Mouse (Mus musculus) MEL (cell line): ENCODE data around the gene Angpt4. TPM values are rescaled to one million over a fixed set of nuclear protein-coding genes. Genes with fewer than 3 reads are reported as not detected.

Experiments used
- DNase-seq: peaks from one replicate; pipeline ENCODE4 v3.0.0; 2011; ENCODE audit warnings: low read depth, low spot score
- H3K27ac ChIP-seq: 2 replicates; pipeline ENCODE4 v1.5.1; 2012; ENCODE audit warnings: low read depth, mild to moderate bottlenecking, control low read depth, low read length, moderate library complexity; ENCODE audit not compliant: control insufficient read depth
- H3K27me3 ChIP-seq, 2 experiments: fragments of 150-350 bp in 1 of 2; sonication (generic) in 1 of 2; 2 replicates each; pipeline ENCODE4 v1.6.1; 2012; ENCODE audit warnings: low read length in 2 of 2, mild to moderate bottlenecking in 2 of 2, improper control_type of control experiment in 1 of 2, moderate library complexity in 1 of 2; ENCODE audit not compliant: insufficient read depth in 2 of 2, control insufficient read depth in 1 of 2
- H3K36me3 ChIP-seq, 2 experiments: 2 replicates each; pipeline ENCODE4 v1.6.1; 2012 to 2014; ENCODE audit warnings: low read length in 2 of 2, improper control_type of control experiment in 1 of 2, inconsistent platforms in 1 of 2, mild to moderate bottlenecking in 1 of 2; ENCODE audit not compliant: insufficient read depth in 2 of 2, control insufficient read depth in 1 of 2
- H3K4me1 ChIP-seq, 2 experiments: fragments of 150-350 bp in 1 of 2; sonication (generic) in 1 of 2; 2 replicates each; pipeline ENCODE4 v1.6.1; 2012; ENCODE audit warnings: low read length in 2 of 2, improper control_type of control experiment in 1 of 2, mild to moderate bottlenecking in 1 of 2; ENCODE audit not compliant: insufficient read depth in 2 of 2, control insufficient read depth in 1 of 2
- H3K4me3 ChIP-seq, 2 experiments: fragments of 150-350 bp in 1 of 2; sonication (generic) in 1 of 2; 2 replicates each; pipeline ENCODE4 v1.5.1; 2012; ENCODE audit warnings: low read depth in 2 of 2, low read length in 2 of 2, mild to moderate bottlenecking in 2 of 2, moderate library complexity in 2 of 2, control low read depth in 1 of 2, improper control_type of control experiment in 1 of 2; ENCODE audit not compliant: control insufficient read depth in 1 of 2, insufficient read depth in 1 of 2
- H3K79me2 ChIP-seq: 2 replicates; pipeline ENCODE4 v1.6.1; 2012; ENCODE audit warnings: mild to moderate bottlenecking, low read length, moderate library complexity; ENCODE audit not compliant: control insufficient read depth, poor library complexity, insufficient read depth
- H3K9ac ChIP-seq: 2 replicates; pipeline ENCODE4 v1.6.1; 2012; ENCODE audit warnings: low read depth, mild to moderate bottlenecking, control low read depth, low read length, moderate library complexity; ENCODE audit not compliant: control insufficient read depth, poor library complexity, severe bottlenecking
- H3K9me3 ChIP-seq: fragments of 150-350 bp; sonication (generic); replicated peaks from 2 replicates; pipeline ENCODE4 v1.6.1; 2012; ENCODE audit warnings: mild to moderate bottlenecking, low read length, improper control_type of control experiment, moderate library complexity; ENCODE audit not compliant: insufficient read depth
- BHLHE40 ChIP-seq: IDR thresholded peaks from 2 replicates; pipeline ENCODE4 v1.6.1; 2012; ENCODE audit warnings: low read depth, mild to moderate bottlenecking, inconsistent platforms, low read length, improper control_type of control experiment, borderline replicate concordance
- CHD1 ChIP-seq: IDR thresholded peaks from 2 replicates; pipeline ENCODE4 v1.6.1; 2012; ENCODE audit warnings: low read depth, mild to moderate bottlenecking, inconsistent platforms, low read length, improper control_type of control experiment
- CTCF ChIP-seq, 3 experiments: IDR thresholded peaks in 2 of 3; conservative IDR thresholded peaks in 1 of 3; 2 replicates each; pipeline ENCODE4 v1.5.1; 2011 to 2012; ENCODE audit warnings: low read length in 3 of 3, low read depth in 2 of 3, mild to moderate bottlenecking in 2 of 3, improper control_type of control experiment in 1 of 3, inconsistent platforms in 1 of 3, mixed read lengths in 1 of 3, moderate library complexity in 1 of 3; ENCODE audit not compliant: control insufficient read depth in 1 of 3, insufficient read depth in 1 of 3, poor library complexity in 1 of 3, severe bottlenecking in 1 of 3
- ELF1 ChIP-seq: IDR thresholded peaks from 2 replicates; pipeline ENCODE4 v1.6.1; 2014; ENCODE audit warnings: low read depth, mild to moderate bottlenecking, inconsistent platforms, low read length, improper control_type of control experiment, moderate library complexity
- GABPA ChIP-seq: IDR thresholded peaks from 2 replicates; pipeline ENCODE4 v1.6.1; 2012; ENCODE audit warnings: low read depth, mild to moderate bottlenecking, inconsistent platforms, low read length, improper control_type of control experiment, moderate library complexity
- HCFC1 ChIP-seq: IDR thresholded peaks from 2 replicates; pipeline ENCODE4 v1.6.1; 2012; ENCODE audit warnings: low read depth, mild to moderate bottlenecking, inconsistent platforms, low read length, improper control_type of control experiment, moderate library complexity
- KAT2A ChIP-seq: conservative IDR thresholded peaks from 2 replicates; pipeline ENCODE4 v1.6.1; 2012; ENCODE audit warnings: low read depth, low read length, improper control_type of control experiment, inconsistent platforms
- MAZ ChIP-seq: IDR thresholded peaks from 2 replicates; pipeline ENCODE4 v1.6.1; 2012; ENCODE audit warnings: low read depth, mild to moderate bottlenecking, inconsistent platforms, low read length, improper control_type of control experiment
- MYC ChIP-seq: IDR thresholded peaks from 2 replicates; pipeline ENCODE4 v1.6.1; 2011; ENCODE audit warnings: low read depth, mild to moderate bottlenecking, low read length, improper control_type of control experiment, moderate library complexity
- NELFE ChIP-seq: IDR thresholded peaks from 2 replicates; pipeline ENCODE4 v1.6.1; 2011; ENCODE audit warnings: low read depth, low read length, improper control_type of control experiment
- NRF1 ChIP-seq: IDR thresholded peaks from 2 replicates; pipeline ENCODE4 v1.6.1; 2014; ENCODE audit warnings: low read depth, mild to moderate bottlenecking, inconsistent platforms, low read length, improper control_type of control experiment, moderate library complexity; ENCODE audit not compliant: poor library complexity, insufficient read depth, severe bottlenecking
- POLR2A ChIP-seq, 2 experiments: IDR thresholded peaks; 2 replicates each; pipeline ENCODE4 v1.6.1; 2011 to 2012; ENCODE audit warnings: low read length in 2 of 2, mild to moderate bottlenecking in 2 of 2, control low read depth in 1 of 2, improper control_type of control experiment in 1 of 2, low read depth in 1 of 2, moderate library complexity in 1 of 2; ENCODE audit not compliant: control insufficient read depth in 1 of 2, insufficient read depth in 1 of 2, poor library complexity in 1 of 2
- POLR2AphosphoS2 ChIP-seq: IDR thresholded peaks from 2 replicates; pipeline ENCODE4 v1.6.1; 2011; ENCODE audit warnings: low read length, improper control_type of control experiment
- POLR2AphosphoS5 ChIP-seq: IDR thresholded peaks from 2 replicates; pipeline ENCODE4 v1.6.1; 2012; ENCODE audit warnings: low read depth, borderline replicate concordance, mild to moderate bottlenecking, inconsistent platforms, low read length, moderate library complexity, mixed read lengths
- RAD21 ChIP-seq: IDR thresholded peaks from 2 replicates; pipeline ENCODE4 v1.6.1; 2011; ENCODE audit warnings: mild to moderate bottlenecking, low read depth, low read length, improper control_type of control experiment
- SMC3 ChIP-seq: IDR thresholded peaks from 2 replicates; pipeline ENCODE4 v1.6.1; 2011; ENCODE audit warnings: low read depth, low read length, improper control_type of control experiment
- TBP ChIP-seq: IDR thresholded peaks from 2 replicates; pipeline ENCODE4 v1.8.0; 2011; ENCODE audit warnings: low read depth, low read length, improper control_type of control experiment
- UBTF ChIP-seq: IDR thresholded peaks from 2 replicates; pipeline ENCODE4 v1.6.1; 2012; ENCODE audit warnings: low read depth, mild to moderate bottlenecking, inconsistent platforms, low read length, improper control_type of control experiment, moderate library complexity, borderline replicate concordance; ENCODE audit not compliant: insufficient read depth
- USF1 ChIP-seq: IDR thresholded peaks from 2 replicates; pipeline ENCODE4 v1.6.1; 2014; ENCODE audit warnings: low read depth, mild to moderate bottlenecking, inconsistent platforms, low read length, improper control_type of control experiment, moderate library complexity
- USF2 ChIP-seq, 2 experiments: IDR thresholded peaks; 2 replicates each; pipeline ENCODE4 v1.6.1; 2011 to 2012; ENCODE audit warnings: improper control_type of control experiment in 2 of 2, low read length in 2 of 2, borderline replicate concordance in 1 of 2, inconsistent platforms in 1 of 2, low read depth in 1 of 2, mild to moderate bottlenecking in 1 of 2; ENCODE audit not compliant: insufficient read depth in 1 of 2
- ZKSCAN1 ChIP-seq: IDR thresholded peaks from 2 replicates; pipeline ENCODE4 v1.6.1; 2012; ENCODE audit warnings: low read depth, mild to moderate bottlenecking, inconsistent platforms, low read length, improper control_type of control experiment, moderate library complexity
- polyA plus RNA-seq, 2 experiments: library from polyadenylated mRNA; stranded (reverse) in 1 of 2; unstranded in 1 of 2; fragments of >175 nt in 1 of 2; fragments of >200 nt in 1 of 2; gene quantifications; 2 replicates each; pipeline versions ENCODE4 v1.2.1 to v1.2.4; 2012; ENCODE audit warnings: low replicate concordance in 2 of 2, low read depth in 1 of 2; ENCODE audit not compliant: insufficient read length in 2 of 2, insufficient read depth in 1 of 2, missing spikeins in 1 of 2
- total RNA-seq: library from RNA; depleted of rRNA; stranded (reverse); fragments of 300-350 nt; gene quantifications from 2 replicates; pipeline ENCODE4 v1.2.3, GENCODE M21; 2012

Angpt4 gene
- total and polyA plus RNA-seq, 3 experiments = not detected

DNA sequence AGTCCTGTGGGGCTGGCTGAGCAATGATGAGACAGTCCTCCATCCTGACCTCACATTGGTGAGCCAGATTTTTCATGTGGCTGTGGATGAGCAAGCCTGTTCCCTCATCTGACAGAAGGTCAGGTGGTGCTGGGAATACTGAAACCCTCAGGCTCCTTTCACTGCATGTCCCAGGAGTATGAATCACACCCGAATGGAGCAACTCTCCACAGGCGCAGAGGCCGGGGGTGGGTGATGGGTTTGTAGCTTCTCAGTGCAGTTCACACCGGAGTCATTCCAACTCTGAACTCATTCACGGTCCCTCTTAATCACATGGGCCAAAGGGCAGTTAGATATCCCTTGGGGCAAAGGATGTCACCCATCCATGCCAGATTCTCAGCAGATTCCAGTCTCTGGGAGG is 3.1 kb downstream of the Angpt4 start:
- Histone ChIP-seq H3K9me3 (no peaks in the 10 kb centered on the region), H3K79me2 (no peaks in the 10 kb centered on the region), H3K4me1 (no peaks in the 10 kb centered on the region), H3K36me3 (no peaks in the 10 kb centered on the region), H3K27me3 (no peaks in the 10 kb centered on the region), H3K27ac (no peak overlapping the region), H3K4me3 (no peak overlapping the region), H3K9ac (no peak overlapping the region)
- DNase-seq = no peak
- TF ChIP-seq MAZ = no peak
- TF ChIP-seq TBP = no peak
- TF ChIP-seq POLR2AphosphoS2 = no peak
- no peak for TF ChIP-seq POLR2AphosphoS5
- no peak for TF ChIP-seq USF1
- no peak for TF ChIP-seq ELF1
- TF ChIP-seq GABPA = no peak
- no peak for TF ChIP-seq UBTF
- TF ChIP-seq HCFC1 = no peak
- no peak for TF ChIP-seq POLR2A (IDR thresholded peaks at IDR 0.05; ENCODE audit: control insufficient read depth in 1 of 2, insufficient read depth in 1 of 2, low read depth in 1 of 2, low read length in 2 of 2, poor library complexity in 1 of 2)
- TF ChIP-seq BHLHE40 = no peak
- TF ChIP-seq CHD1 = no peak
- TF ChIP-seq RAD21 = no peak
- TF ChIP-seq NRF1 = no peak
- no peak for TF ChIP-seq USF2 (IDR thresholded peaks at IDR 0.05; ENCODE audit: borderline replicate concordance in 1 of 2, insufficient read depth in 1 of 2, low read depth in 1 of 2, low read length in 2 of 2)
- TF ChIP-seq, all 39 proteins: peak for 0

DNA sequence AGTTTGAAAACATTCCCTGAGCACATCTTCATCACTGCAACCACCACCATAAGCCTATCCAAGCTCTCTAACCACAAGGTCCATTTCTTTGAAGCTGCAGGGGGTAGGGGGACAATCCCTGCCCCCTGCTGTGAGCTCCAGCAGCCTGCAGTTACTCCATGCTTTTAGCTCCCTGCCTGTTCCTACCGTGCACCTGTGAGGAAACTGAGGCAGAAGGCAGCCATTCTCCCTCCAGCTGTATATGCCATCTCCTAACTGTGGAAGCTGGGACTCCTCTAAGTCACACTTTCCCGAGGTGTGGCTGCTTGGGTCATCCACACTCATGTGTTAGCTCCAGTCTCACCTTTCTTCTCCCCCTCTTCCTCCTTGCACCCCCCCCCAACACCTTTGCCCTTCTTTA is 4.1 kb downstream of the Angpt4 start:
- H3K4me1 ChIP-seq = no peaks in the 10 kb centered on the region
- no peak overlapping the region for H3K9ac ChIP-seq
- H3K4me3 ChIP-seq = no peak overlapping the region
- TF ChIP-seq NRF1 = no peak
- no peak for TF ChIP-seq KAT2A
- TF ChIP-seq UBTF = no peak
- no peak for TF ChIP-seq TBP
- no peak for TF ChIP-seq SMC3
- no peak for TF ChIP-seq MAZ
- TF ChIP-seq CTCF (IDR thresholded peaks at IDR 0.05 in 2 of 3, conservative IDR thresholded peaks at IDR 0.05 in 1 of 3; ENCODE audit: control insufficient read depth in 1 of 3, insufficient read depth in 1 of 3, low read depth in 2 of 3, low read length in 3 of 3, poor library complexity in 1 of 3, severe bottlenecking in 1 of 3) = no peak
- no peak for TF ChIP-seq USF1
- TF ChIP-seq NELFE = no peak
- TF ChIP-seq ZKSCAN1 = no peak
- no peak for TF ChIP-seq MYC
- TF ChIP-seq, all 39 proteins: peak for 0
- Histone ChIP-seq H3K27ac (no peak overlapping the region), H3K79me2 (no peaks in the 10 kb centered on the region), H3K27me3 (no peaks in the 10 kb centered on the region; a peak in 1 of 4 replicates), H3K9me3 (no peaks in the 10 kb centered on the region), H3K36me3 (no peaks in the 10 kb centered on the region)
- DNase-seq = no peak
